Mouse (Mus musculus): ENCODE measurements at regions not wholly inside any gene's neighbourhood (a gene's known extent, or its start where the extent isn't known, plus 50 kb on each side); places are given as distances from the start of the nearest gene placed in this dataset.

DNA sequence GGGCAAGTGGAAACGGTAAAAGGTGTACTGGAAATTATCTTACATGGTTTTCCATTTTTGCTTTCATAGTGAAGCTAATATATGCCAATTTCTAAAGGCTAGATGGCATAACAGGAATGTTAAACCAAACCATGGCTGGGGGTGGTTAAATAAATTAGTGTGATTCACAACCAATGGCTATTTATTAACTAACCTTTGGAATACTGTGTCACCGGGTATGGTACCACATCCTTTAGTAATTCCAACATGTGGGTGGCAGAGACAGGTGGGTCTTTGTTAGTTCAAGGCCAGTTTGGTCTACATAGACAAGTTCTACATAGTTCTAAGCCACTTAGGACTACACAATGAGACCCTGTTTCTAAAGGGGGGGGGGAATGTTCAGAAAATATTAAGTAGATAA, 179.8 kb upstream of the Plxnc1 start:
- Histone ChIP-seq H3K27me3 (ENCODE audit: control insufficient read depth, insufficient read depth, low read length) (no peaks in the 10 kb centered on the region), H3K4me1 (ENCODE audit: control insufficient read depth, insufficient read depth, insufficient read length) (no peaks in the 10 kb centered on the region), H3K4me3 (ENCODE audit: extremely low read depth, insufficient read depth, insufficient read length) (no peak overlapping the region), H3K36me3 (ENCODE audit: control insufficient read depth, insufficient read depth, low read length) (no peaks in the 10 kb centered on the region), H3K27ac (ENCODE audit: insufficient read depth, low read length) (no peak overlapping the region)
- DNase-seq (ENCODE audit: low read depth in 1 of 2, low spot score in 2 of 2), result no peak
- 91% methylated on average over 2 of the region's 2 CpGs for WGBS
- TF ChIP-seq CTCF (IDR thresholded peaks at IDR 0.05; ENCODE audit: extremely low read depth, insufficient read depth, insufficient read length, insufficient replicate concordance) (no peak), POLR2A (IDR thresholded peaks at IDR 0.05; ENCODE audit: low read depth, low read length) (no peak)

DNA sequence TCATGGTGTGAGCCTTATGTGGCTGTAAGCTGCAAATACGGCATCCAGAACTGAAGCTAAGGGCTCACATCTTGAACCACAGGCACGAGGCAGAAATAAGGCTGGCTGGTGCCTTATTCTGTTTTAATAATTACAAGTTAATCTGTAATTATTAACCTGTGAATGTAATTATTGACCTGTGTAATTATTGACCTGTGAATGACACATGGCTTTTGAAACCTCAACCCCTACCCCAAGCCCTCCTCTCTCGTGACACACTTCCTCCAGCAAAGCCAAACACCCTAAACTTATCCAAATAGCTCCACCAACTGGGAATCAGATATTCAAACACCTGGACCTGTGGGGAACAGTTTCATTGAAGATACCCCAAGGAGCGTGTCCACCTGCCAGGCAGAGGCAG, 175.4 kb upstream of the Plxnc1 start:
- 86% methylated on average over 4 of the region's 4 CpGs for WGBS
- H3K36me3 ChIP-seq (ENCODE audit: control insufficient read depth, insufficient read depth, low read length), result no peaks in the 10 kb centered on the region
- H3K27me3 ChIP-seq (ENCODE audit: control insufficient read depth, insufficient read depth, low read length), result no peaks in the 10 kb centered on the region
- TF ChIP-seq CTCF (IDR thresholded peaks at IDR 0.05; ENCODE audit: extremely low read depth, insufficient read depth, insufficient read length, insufficient replicate concordance), result no peak
- no peak for TF ChIP-seq POLR2A (IDR thresholded peaks at IDR 0.05; ENCODE audit: low read depth, low read length)
- no peak overlapping the region for H3K4me3 ChIP-seq (ENCODE audit: extremely low read depth, insufficient read depth, insufficient read length)
- H3K27ac ChIP-seq (ENCODE audit: insufficient read depth, low read length), result no peak overlapping the region
- H3K4me1 ChIP-seq (ENCODE audit: control insufficient read depth, insufficient read depth, insufficient read length), result no peaks in the 10 kb centered on the region
- DNase-seq (ENCODE audit: low read depth in 1 of 2, low spot score in 2 of 2), result no peak

DNA sequence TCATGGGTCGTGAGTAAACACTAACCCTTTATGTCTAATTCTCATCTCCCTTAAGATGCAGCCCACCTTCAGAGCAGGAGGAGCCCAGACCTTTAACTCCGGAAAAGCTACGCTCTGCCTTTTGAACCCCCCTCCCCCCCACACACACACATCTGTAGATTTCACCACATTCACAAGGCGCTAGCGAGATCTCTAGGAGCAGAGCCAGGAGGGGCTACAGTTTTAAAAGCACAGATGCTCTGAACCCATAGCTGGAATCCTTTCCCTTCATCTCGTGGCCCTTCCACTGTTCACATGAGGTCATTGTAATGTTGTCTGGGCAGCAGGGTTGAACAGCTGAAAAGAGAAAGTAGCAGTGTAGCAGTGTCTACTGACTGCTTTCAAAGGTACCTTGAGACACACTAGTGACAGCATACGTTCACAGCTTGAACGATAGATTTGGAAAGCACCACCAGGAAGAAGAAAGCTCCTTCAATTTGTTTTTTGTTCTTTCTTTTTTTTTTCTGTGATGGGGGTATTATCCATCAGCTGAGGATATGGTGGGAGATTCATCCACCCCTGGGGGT, 174.2 kb upstream of the Plxnc1 start:
- no peaks in the 10 kb centered on the region for H3K4me1 ChIP-seq (ENCODE audit: control insufficient read depth, insufficient read depth, insufficient read length)
- H3K27me3 ChIP-seq (ENCODE audit: control insufficient read depth, insufficient read depth, low read length), result no peaks in the 10 kb centered on the region
- no peak overlapping the region for H3K27ac ChIP-seq (ENCODE audit: insufficient read depth, low read length)
- 66% methylated on average over 8 of the region's 8 CpGs for WGBS
- DNase-seq (ENCODE audit: low read depth in 1 of 2, low spot score in 2 of 2), result no peak
- no peaks in the 10 kb centered on the region for H3K36me3 ChIP-seq (ENCODE audit: control insufficient read depth, insufficient read depth, low read length)
- H3K4me3 ChIP-seq (ENCODE audit: extremely low read depth, insufficient read depth, insufficient read length), result no peak overlapping the region
- TF ChIP-seq CTCF (IDR thresholded peaks at IDR 0.05; ENCODE audit: extremely low read depth, insufficient read depth, insufficient read length, insufficient replicate concordance), result no peak
- no peak for TF ChIP-seq POLR2A (IDR thresholded peaks at IDR 0.05; ENCODE audit: low read depth, low read length)

DNA sequence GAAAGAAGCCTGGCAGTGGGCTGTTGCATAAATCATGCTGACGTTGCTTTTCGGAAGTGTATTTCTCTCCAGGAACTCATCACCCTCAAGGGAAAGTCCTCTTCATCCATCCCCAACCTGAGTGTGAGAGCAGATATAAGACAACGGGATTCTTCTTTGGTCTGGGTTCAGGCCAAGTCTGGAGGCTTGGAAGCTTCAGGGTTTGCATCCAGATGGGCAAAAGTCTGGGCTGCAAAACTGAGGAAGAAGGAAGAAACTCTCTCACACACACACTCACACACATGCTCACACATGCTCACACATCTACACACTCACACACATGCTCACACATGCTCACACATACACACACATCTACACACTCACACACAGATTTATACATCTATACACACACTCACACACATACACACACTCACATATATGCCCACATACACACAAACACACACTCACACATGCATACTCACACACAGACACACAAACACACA, 173.1 kb upstream of the Plxnc1 start:
- Histone ChIP-seq H3K4me1 (ENCODE audit: control insufficient read depth, insufficient read depth, insufficient read length) (no peaks in the 10 kb centered on the region), H3K27me3 (ENCODE audit: control insufficient read depth, insufficient read depth, low read length) (no peaks in the 10 kb centered on the region), H3K4me3 (ENCODE audit: extremely low read depth, insufficient read depth, insufficient read length) (no peak overlapping the region), H3K27ac (ENCODE audit: insufficient read depth, low read length) (no peak overlapping the region), H3K36me3 (ENCODE audit: control insufficient read depth, insufficient read depth, low read length) (no peaks in the 10 kb centered on the region)
- WGBS, result 49% methylated on average over 3 of the region's 3 CpGs
- no peak for DNase-seq (ENCODE audit: low read depth in 1 of 2, low spot score in 2 of 2)
- TF ChIP-seq POLR2A (IDR thresholded peaks at IDR 0.05; ENCODE audit: low read depth, low read length), result no peak
- no peak for TF ChIP-seq CTCF (IDR thresholded peaks at IDR 0.05; ENCODE audit: extremely low read depth, insufficient read depth, insufficient read length, insufficient replicate concordance)

DNA sequence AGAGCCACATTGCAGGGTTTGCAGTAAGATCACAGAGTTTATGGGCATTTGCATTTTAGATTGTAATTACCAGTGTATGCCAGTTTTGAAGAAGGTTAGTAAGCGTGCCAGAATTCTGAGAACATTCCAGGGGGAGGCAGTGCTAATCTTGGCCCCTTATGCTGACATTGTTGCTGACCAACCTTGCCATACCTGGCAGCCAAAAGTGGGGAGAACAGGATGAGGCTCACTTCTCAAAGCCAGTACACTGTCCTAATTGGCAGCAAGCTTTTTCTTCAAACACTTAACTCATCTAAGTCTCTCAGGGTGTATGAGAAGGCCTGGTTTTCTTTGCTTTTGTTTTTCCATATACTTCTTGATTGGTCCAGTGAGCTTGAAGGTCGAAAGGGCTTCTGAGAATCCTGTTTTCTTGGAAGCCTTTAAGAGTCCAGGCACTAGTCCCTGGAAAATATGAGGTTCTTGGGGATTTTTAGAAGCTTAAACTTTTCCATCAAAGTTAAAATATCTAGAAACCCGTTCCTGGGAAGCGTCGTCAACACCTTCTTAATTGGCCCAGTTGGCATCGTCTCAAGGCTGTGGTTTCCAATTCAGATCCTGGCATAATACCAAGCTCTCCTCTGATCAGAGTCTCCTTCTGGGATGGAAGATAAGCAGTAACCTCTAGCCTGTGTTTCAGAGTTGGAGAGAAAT, 172.6 kb upstream of the Plxnc1 start:
- Histone ChIP-seq H3K4me3 (ENCODE audit: extremely low read depth, insufficient read depth, insufficient read length) (no peak overlapping the region), H3K27me3 (ENCODE audit: control insufficient read depth, insufficient read depth, low read length) (no peaks in the 10 kb centered on the region), H3K27ac (ENCODE audit: insufficient read depth, low read length) (no peak overlapping the region), H3K36me3 (ENCODE audit: control insufficient read depth, insufficient read depth, low read length) (no peaks in the 10 kb centered on the region), H3K4me1 (ENCODE audit: control insufficient read depth, insufficient read depth, insufficient read length) (no peaks in the 10 kb centered on the region)
- no peak for TF ChIP-seq CTCF (IDR thresholded peaks at IDR 0.05; ENCODE audit: extremely low read depth, insufficient read depth, insufficient read length, insufficient replicate concordance)
- TF ChIP-seq POLR2A (IDR thresholded peaks at IDR 0.05; ENCODE audit: low read depth, low read length), result no peak
- WGBS, result 54% methylated on average over 6 of the region's 6 CpGs
- no peak for DNase-seq (ENCODE audit: low read depth in 1 of 2, low spot score in 2 of 2)

DNA sequence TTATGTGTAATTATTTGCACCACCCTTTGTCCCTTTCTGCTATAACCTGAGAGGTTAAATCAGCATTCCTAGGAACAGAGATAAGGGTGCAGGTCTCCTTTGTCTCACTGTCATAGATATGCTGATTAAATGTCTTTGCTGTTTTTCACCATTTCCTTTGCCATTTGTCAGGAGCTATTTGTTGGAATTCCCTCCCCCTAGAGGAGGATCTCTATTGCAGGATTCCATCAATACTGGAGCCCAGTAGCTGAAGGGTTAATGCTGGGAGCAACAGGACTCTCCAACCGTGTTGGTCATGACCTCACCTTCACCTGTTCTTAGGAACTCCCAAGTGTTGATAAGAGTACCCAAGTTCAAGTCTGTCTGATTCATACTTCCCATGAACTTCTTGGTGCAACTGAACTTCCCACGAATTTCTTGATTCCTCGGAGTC, 172.0 kb upstream of the Plxnc1 start:
- 73% methylated on average over 3 of the region's 3 CpGs for WGBS
- H3K27me3 ChIP-seq (ENCODE audit: control insufficient read depth, insufficient read depth, low read length), result no peaks in the 10 kb centered on the region
- no peak for TF ChIP-seq CTCF (IDR thresholded peaks at IDR 0.05; ENCODE audit: extremely low read depth, insufficient read depth, insufficient read length, insufficient replicate concordance)
- TF ChIP-seq POLR2A (IDR thresholded peaks at IDR 0.05; ENCODE audit: low read depth, low read length), result no peak
- H3K27ac ChIP-seq (ENCODE audit: insufficient read depth, low read length), result no peak overlapping the region
- no peaks in the 10 kb centered on the region for H3K4me1 ChIP-seq (ENCODE audit: control insufficient read depth, insufficient read depth, insufficient read length)
- no peaks in the 10 kb centered on the region for H3K36me3 ChIP-seq (ENCODE audit: control insufficient read depth, insufficient read depth, low read length)
- H3K4me3 ChIP-seq (ENCODE audit: extremely low read depth, insufficient read depth, insufficient read length), result no peak overlapping the region
- DNase-seq (ENCODE audit: low read depth in 1 of 2, low spot score in 2 of 2), result no peak

DNA sequence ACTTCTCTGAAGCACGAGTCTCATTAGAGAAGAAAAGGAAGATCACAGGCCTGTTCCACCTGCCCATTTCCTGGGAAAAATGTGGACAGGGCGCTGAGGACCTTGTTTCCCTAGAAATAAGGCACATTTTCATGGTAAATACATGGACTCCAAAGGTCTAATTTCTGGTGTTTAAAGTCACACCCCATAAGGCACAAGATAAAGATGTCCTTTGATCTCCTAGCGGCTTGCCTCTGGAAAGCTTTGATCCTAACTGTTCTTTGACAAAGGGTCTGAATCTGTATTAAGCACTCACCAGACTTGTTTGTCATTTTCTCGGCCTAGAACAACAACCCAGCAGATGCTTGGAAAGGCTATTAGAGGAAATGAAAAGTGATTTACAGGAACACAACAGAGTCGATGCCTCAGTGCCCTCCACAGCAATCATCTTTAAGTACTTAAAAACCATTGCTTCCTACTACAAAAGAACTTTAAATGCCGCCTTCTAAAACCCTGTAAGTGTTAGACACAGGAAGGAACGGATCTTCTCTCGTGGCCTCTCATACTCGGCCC, 168.3 kb upstream of the Plxnc1 start:
- no peak overlapping the region for H3K4me3 ChIP-seq (ENCODE audit: extremely low read depth, insufficient read depth, insufficient read length)
- no peak overlapping the region for H3K27ac ChIP-seq (ENCODE audit: insufficient read depth, low read length)
- H3K36me3 ChIP-seq (ENCODE audit: control insufficient read depth, insufficient read depth, low read length), result no peaks in the 10 kb centered on the region
- no peak for TF ChIP-seq POLR2A (IDR thresholded peaks at IDR 0.05; ENCODE audit: low read depth, low read length)
- no peak for TF ChIP-seq CTCF (IDR thresholded peaks at IDR 0.05; ENCODE audit: extremely low read depth, insufficient read depth, insufficient read length, insufficient replicate concordance)
- H3K27me3 ChIP-seq (ENCODE audit: control insufficient read depth, insufficient read depth, low read length), result no peaks in the 10 kb centered on the region
- DNase-seq (ENCODE audit: low read depth in 1 of 2, low spot score in 2 of 2), result no peak
- no peaks in the 10 kb centered on the region for H3K4me1 ChIP-seq (ENCODE audit: control insufficient read depth, insufficient read depth, insufficient read length)
- 76% methylated on average over 9 of the region's 9 CpGs for WGBS
